Mouse (Mus musculus): ENCODE data around the gene Gtf2ird2.

Gene Gtf2ird2

GRCm38 (mm10) chr5:134183880-134184808 lies at the start of gene Gtf2ird2:
Gene Gtf2ird2, plus strand, starts transcription at chr5:134184019.
- peak; percentile 98 to 99 for DNase-seq (ENCODE audit: low spot score in 2 of 2)

- DNase-seq (ENCODE audit: low spot score in 2 of 2): no peak
These were observed 47.8 kb upstream of the Gtf2ird2 start for GRCm38 (mm10) chr5:134136022-134136421.

- no peak for DNase-seq (ENCODE audit: low spot score in 2 of 2)
These were observed 45.9 kb upstream of the Gtf2ird2 start for GRCm38 (mm10) chr5:134137933-134138332.

GRCm38 (mm10) chr5:134139429-134139828 lies 44.4 kb upstream of the Gtf2ird2 start:
- no peak for DNase-seq (ENCODE audit: low spot score in 2 of 2)

GRCm38 (mm10) chr5:134141236-134141635 lies 42.6 kb upstream of the Gtf2ird2 start:
- DNase-seq (ENCODE audit: low spot score in 2 of 2): no peak

- DNase-seq (ENCODE audit: low spot score in 2 of 2): no peak
These were observed 41.4 kb upstream of the Gtf2ird2 start for GRCm38 (mm10) chr5:134142381-134142780.

- DNase-seq (ENCODE audit: low spot score in 2 of 2): no peak
These were observed 38.8 kb upstream of the Gtf2ird2 start for GRCm38 (mm10) chr5:134144986-134145385.

GRCm38 (mm10) chr5:134147194-134147753 lies 36.5 kb upstream of the Gtf2ird2 start:
- DNase-seq (ENCODE audit: low spot score in 2 of 2): no peak

GRCm38 (mm10) chr5:134148153-134148552 lies 35.7 kb upstream of the Gtf2ird2 start:
- no peak for DNase-seq (ENCODE audit: low spot score in 2 of 2)

GRCm38 (mm10) chr5:134151895-134152294 lies 31.9 kb upstream of the Gtf2ird2 start:
- DNase-seq (ENCODE audit: low spot score in 2 of 2): no peak

GRCm38 (mm10) chr5:134155916-134156466 lies 27.8 kb upstream of the Gtf2ird2 start:
- no peak for DNase-seq (ENCODE audit: low spot score in 2 of 2)

GRCm38 (mm10) chr5:134164688-134165087 lies 19.1 kb upstream of the Gtf2ird2 start:
- DNase-seq (ENCODE audit: low spot score in 2 of 2): no peak

- DNase-seq (ENCODE audit: low spot score in 2 of 2): no peak
These were observed 17.2 kb upstream of the Gtf2ird2 start for GRCm38 (mm10) chr5:134166642-134167041.

GRCm38 (mm10) chr5:134168033-134168432 lies 15.8 kb upstream of the Gtf2ird2 start:
- no peak for DNase-seq (ENCODE audit: low spot score in 2 of 2)

- no peak for DNase-seq (ENCODE audit: low spot score in 2 of 2)
These were observed 14.6 kb upstream of the Gtf2ird2 start for GRCm38 (mm10) chr5:134169231-134169630.

- no peak for DNase-seq (ENCODE audit: low spot score in 2 of 2)
These were observed 13.7 kb upstream of the Gtf2ird2 start for GRCm38 (mm10) chr5:134170167-134170566.

- no peak for DNase-seq (ENCODE audit: low spot score in 2 of 2)
These were observed 10.6 kb upstream of the Gtf2ird2 start for GRCm38 (mm10) chr5:134173206-134173605.

- no peak for DNase-seq (ENCODE audit: low spot score in 2 of 2)
These were observed 8.1 kb upstream of the Gtf2ird2 start for GRCm38 (mm10) chr5:134175696-134176095.

GRCm38 (mm10) chr5:134176169-134176881 lies 7.5 kb upstream of the Gtf2ird2 start, which contains the start of gene Rcc1l:
Gene Rcc1l, minus strand, starts transcription at chr5:134176774.
- DNase-seq (ENCODE audit: low spot score in 2 of 2): peak; percentile 73 to 76

- no peak for DNase-seq (ENCODE audit: low spot score in 2 of 2)
These were observed 5.3 kb upstream of the Gtf2ird2 start for GRCm38 (mm10) chr5:134178536-134178935.

GRCm38 (mm10) chr5:134179871-134180270 lies 3.9 kb upstream of the Gtf2ird2 start:
- DNase-seq (ENCODE audit: low spot score in 2 of 2): peak; percentile 66 to 79

- no peak for DNase-seq (ENCODE audit: low spot score in 2 of 2)
These were observed 1.6 kb upstream of the Gtf2ird2 start for GRCm38 (mm10) chr5:134182172-134182571.

Data from frontal cortex, postnatal 14 days (tissue).